Mouse (Mus musculus) embryo, embryonic 10 days (tissue): ENCODE results near the gene Sec61a2.

Experiments used
- DNase-seq: peaks from one replicate; pipeline ENCODE4 v3.0.0-alpha.2; 2015; ENCODE audit warnings: low spot score

Gene Sec61a2

GRCm38 (mm10) chr2:5894843-5895570 is at the start of gene Sec61a2:
Gene Sec61a2 (minus strand): TSS chr2:5895432.
- DNase-seq, result peak; percentile 100

- DNase-seq, result no peak
These were observed 47.8 kb upstream of the Sec61a2 start for GRCm38 (mm10) chr2:5943071-5943470.

GRCm38 (mm10) chr2:5942416-5943032 is 47.3 kb upstream of the Sec61a2 start, which contains the start of gene Dhtkd1:
Gene Dhtkd1 (minus strand): TSS chr2:5942792.
- peak; percentile 88 for DNase-seq

GRCm38 (mm10) chr2:5941861-5942415 is 46.7 kb upstream of the Sec61a2 start:
- no peak for DNase-seq

GRCm38 (mm10) chr2:5940936-5941335 is 45.7 kb upstream of the Sec61a2 start:
- no peak for DNase-seq

GRCm38 (mm10) chr2:5939911-5940310 is 44.7 kb upstream of the Sec61a2 start:
- DNase-seq, result no peak

- DNase-seq, result no peak
These were observed 44.1 kb upstream of the Sec61a2 start for GRCm38 (mm10) chr2:5939319-5939718.

GRCm38 (mm10) chr2:5936550-5936949 is 41.3 kb upstream of the Sec61a2 start:
- no peak for DNase-seq

- no peak for DNase-seq
These were observed 40.8 kb upstream of the Sec61a2 start for GRCm38 (mm10) chr2:5936068-5936467.

GRCm38 (mm10) chr2:5934936-5935335 is 39.7 kb upstream of the Sec61a2 start:
- DNase-seq, result no peak

GRCm38 (mm10) chr2:5931938-5932337 is 36.7 kb upstream of the Sec61a2 start:
- DNase-seq, result no peak

GRCm38 (mm10) chr2:5930291-5931054 is 35.2 kb upstream of the Sec61a2 start:
- no peak for DNase-seq

GRCm38 (mm10) chr2:5929793-5930192 is 34.6 kb upstream of the Sec61a2 start:
- no peak for DNase-seq

- no peak for DNase-seq
These were observed 32.2 kb upstream of the Sec61a2 start for GRCm38 (mm10) chr2:5927481-5927880.

GRCm38 (mm10) chr2:5923786-5924185 is 28.6 kb upstream of the Sec61a2 start:
- DNase-seq, result peak; percentile 57

- DNase-seq, result no peak
These were observed 27.6 kb upstream of the Sec61a2 start for GRCm38 (mm10) chr2:5922823-5923222.

- DNase-seq, result no peak
These were observed 16.2 kb upstream of the Sec61a2 start for GRCm38 (mm10) chr2:5911282-5911965.

GRCm38 (mm10) chr2:5906625-5907024 is 11.4 kb upstream of the Sec61a2 start:
- peak; percentile 73 for DNase-seq

- no peak for DNase-seq
These were observed 10.9 kb upstream of the Sec61a2 start for GRCm38 (mm10) chr2:5906092-5906491.

GRCm38 (mm10) chr2:5900145-5900544 is 4.9 kb upstream of the Sec61a2 start:
- DNase-seq, result peak; percentile 67

GRCm38 (mm10) chr2:5894296-5894695 is 936 bp downstream of the Sec61a2 start:
- peak; percentile 33 for DNase-seq

- no peak for DNase-seq
These were observed 5.8 kb downstream of the Sec61a2 start for GRCm38 (mm10) chr2:5889412-5889811.
